Mouse (Mus musculus) cerebellum, adult 2 months (tissue): ENCODE data around the gene Slc39a10.

Experiments used
- CTCF ChIP-seq: fragments of 200-500 bp; IDR thresholded peaks from 2 replicates; pipeline ENCODE4 v1.5.1; 2011; ENCODE audit warnings: low read depth, mild to moderate bottlenecking, control low read depth, low read length, moderate library complexity, borderline replicate concordance; ENCODE audit not compliant: insufficient read depth
- POLR2A ChIP-seq: fragments of 200-500 bp; IDR thresholded peaks from 2 replicates; pipeline ENCODE4 v1.6.1; 2011; ENCODE audit warnings: low read length, control low read depth, borderline replicate concordance; ENCODE audit not compliant: insufficient read depth

DNA sequence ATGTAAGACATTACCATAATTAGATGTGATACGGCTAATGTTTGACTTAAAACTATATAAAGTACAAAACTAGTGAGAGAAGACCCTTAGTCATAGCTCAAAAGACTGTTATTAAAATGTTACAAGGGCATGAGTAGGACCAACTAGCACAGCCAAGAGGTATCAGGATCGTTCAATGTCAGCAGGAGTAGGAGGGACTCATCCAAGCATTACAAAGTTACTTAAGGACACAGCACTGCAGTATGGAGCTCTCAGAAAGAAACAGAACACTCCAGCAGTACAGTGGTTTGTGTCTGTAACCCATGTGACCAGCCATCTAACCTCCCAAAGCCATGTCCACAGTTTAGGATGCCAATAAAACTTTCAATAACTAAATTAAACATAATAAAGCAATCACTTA is 48.4 kb downstream of the Slc39a10 start:
- TF ChIP-seq CTCF (no peak), POLR2A (no peak)
